Mouse (Mus musculus) cerebellum, adult 2 months (tissue): Measurements from ENCODE around the gene Col6a6. TPM values are rescaled to one million over a fixed set of nuclear protein-coding genes. Genes with fewer than 3 reads are reported as not detected.

Experiments used
- DNase-seq, 2 experiments: peaks; one replicate each; pipeline ENCODE4 v3.0.0; 2021
- H3K27ac ChIP-seq: fragments of 200-500 bp; 2 replicates; pipeline ENCODE4 v1.5.1; 2012; ENCODE audit warnings: low read length, control low read depth, inconsistent platforms; ENCODE audit not compliant: insufficient read depth
- H3K27me3 ChIP-seq: fragments of 200-500 bp; 2 replicates; pipeline ENCODE4 v1.6.1; 2012; ENCODE audit warnings: inconsistent platforms, mild to moderate bottlenecking, low read length, moderate library complexity; ENCODE audit not compliant: control insufficient read depth, insufficient read depth
- H3K4me1 ChIP-seq: fragments of 200-500 bp; 2 replicates; pipeline ENCODE4 v1.6.1; 2011; ENCODE audit warnings: low read length; ENCODE audit not compliant: control insufficient read depth, insufficient read depth
- H3K4me3 ChIP-seq: fragments of 200-500 bp; replicated peaks from 2 replicates; pipeline ENCODE3; 2011; ENCODE audit warnings: mild to moderate bottlenecking, low read depth, low read length, control low read depth; ENCODE audit not compliant: insufficient read depth
- CTCF ChIP-seq: fragments of 200-500 bp; IDR thresholded peaks from 2 replicates; pipeline ENCODE4 v1.5.1; 2011; ENCODE audit warnings: low read depth, mild to moderate bottlenecking, control low read depth, low read length, moderate library complexity, borderline replicate concordance; ENCODE audit not compliant: insufficient read depth
- POLR2A ChIP-seq: fragments of 200-500 bp; IDR thresholded peaks from 2 replicates; pipeline ENCODE4 v1.6.1; 2011; ENCODE audit warnings: low read length, control low read depth, borderline replicate concordance; ENCODE audit not compliant: insufficient read depth
- WGBS: fragments of 180-500 bp; shearing (Covaris S2); methylation state at CpG from one replicate; pipeline ENCODE4 v1.1.7; 2018; 5-methylcytosine and 5-hydroxymethylcytosine counted together
- polyA plus RNA-seq: library from polyadenylated mRNA; depleted of rRNA; stranded (reverse); fragments of >200 nt; gene quantifications from 2 replicates; pipeline ENCODE4 v1.2.3, GENCODE M21; 2012

Col6a6 gene
- polyA plus RNA-seq, 1 experiment = 0.11 TPM

GRCm38 (mm10) chr9:105745861-105746260 is 82.1 kb downstream of the Col6a6 start:
- no peak for DNase-seq
- 91% methylated on average over 3 of the region's 3 CpGs for WGBS
- TF ChIP-seq CTCF = no peak
- Histone ChIP-seq H3K27me3 (no peaks in the 10 kb centered on the region; the same call in 1 of the 2 replicates), H3K27ac (no peak overlapping the region), H3K4me3 (no peak overlapping the region), H3K4me1 (no peaks in the 10 kb centered on the region)

GRCm38 (mm10) chr9:105740413-105740812 is 87.5 kb downstream of the Col6a6 start:
- no peak for DNase-seq
- Histone ChIP-seq H3K27me3 (no peaks in the 10 kb centered on the region), H3K27ac (no peak overlapping the region), H3K4me3 (no peak overlapping the region), H3K4me1 (no peaks in the 10 kb centered on the region)
- WGBS = 88% methylated on average over 2 of the region's 2 CpGs
- TF ChIP-seq POLR2A (no peak), CTCF (no peak)

GRCm38 (mm10) chr9:105739446-105739845 is 88.5 kb downstream of the Col6a6 start:
- no peak for DNase-seq
- Histone ChIP-seq H3K27ac (no peak overlapping the region), H3K27me3 (no peaks in the 10 kb centered on the region), H3K4me3 (no peak overlapping the region), H3K4me1 (no peaks in the 10 kb centered on the region)
- TF ChIP-seq POLR2A (no peak), CTCF (no peak)
- WGBS = 76% methylated on average over 9 of the region's 9 CpGs

GRCm38 (mm10) chr9:105737448-105737847 is 90.5 kb downstream of the Col6a6 start:
- Histone ChIP-seq H3K27ac (no peak overlapping the region), H3K4me1 (no peaks in the 10 kb centered on the region), H3K4me3 (no peak overlapping the region), H3K27me3 (no peaks in the 10 kb centered on the region)
- TF ChIP-seq POLR2A = no peak
- TF ChIP-seq CTCF = no peak
- 23% methylated on average over 8 of the region's 8 CpGs for WGBS
- DNase-seq = no peak

- H3K4me1 ChIP-seq = no peaks in the 10 kb centered on the region
- H3K4me3 ChIP-seq = no peak overlapping the region
- no peak for TF ChIP-seq CTCF
- H3K27ac ChIP-seq = no peak overlapping the region
- DNase-seq = no peak
- 44% methylated on average over 5 of the region's 5 CpGs for WGBS
- H3K27me3 ChIP-seq = no peaks in the 10 kb centered on the region
These were observed 92.8 kb downstream of the Col6a6 start for GRCm38 (mm10) chr9:105735195-105735594.

- 55% methylated on average over 2 of the region's 2 CpGs for WGBS
- DNase-seq = no peak
- H3K27ac ChIP-seq = no peak overlapping the region
These were observed 93.3 kb downstream of the Col6a6 start for GRCm38 (mm10) chr9:105734651-105735050.

GRCm38 (mm10) chr9:105731976-105732375 is 96.0 kb downstream of the Col6a6 start:
- TF ChIP-seq CTCF (no peak), POLR2A (no peak)

More at GRCm38 (mm10) chr9:105734651-105735050, 93.3 kb downstream of the Col6a6 start:
- no peaks in the 10 kb centered on the region for H3K4me1 ChIP-seq
- H3K4me3 ChIP-seq = no peak overlapping the region
- H3K27me3 ChIP-seq = no peaks in the 10 kb centered on the region
- no peak for TF ChIP-seq CTCF
- TF ChIP-seq POLR2A = no peak

GRCm38 (mm10) chr9:105720430-105720829 is 107.5 kb downstream of the Col6a6 start:
- no peaks in the 10 kb centered on the region for H3K27me3 ChIP-seq
- WGBS = 55% methylated on average over 4 of the region's 4 CpGs
- DNase-seq = no peak
- no peak for TF ChIP-seq CTCF
- no peak for TF ChIP-seq POLR2A
- no peaks in the 10 kb centered on the region for H3K4me1 ChIP-seq
- no peak overlapping the region for H3K4me3 ChIP-seq
- H3K27ac ChIP-seq = no peak overlapping the region

More at GRCm38 (mm10) chr9:105731976-105732375, 96.0 kb downstream of the Col6a6 start:
- no peak overlapping the region for H3K4me3 ChIP-seq
- no peaks in the 10 kb centered on the region for H3K27me3 ChIP-seq
- WGBS = 58% methylated on average over 7 of the region's 7 CpGs
- H3K27ac ChIP-seq = no peak overlapping the region
- H3K4me1 ChIP-seq = no peaks in the 10 kb centered on the region
- no peak for DNase-seq
